Mouse (Mus musculus) c-Kit-negative CD71-positive TER-119-positive erythroid progenitor cells, embryonic 14.5 days (primary cell): ENCODE measurements around the gene Pcdh9.

Experiments used
- DNase-seq: peaks from one replicate; pipeline ENCODE4 v3.0.0-alpha.2; 2013; ENCODE audit warnings: low read depth, low spot score

The Pcdh9 gene

GRCm38 (mm10) chr14:93794530-93794929 lies 95.9 kb downstream of the Pcdh9 start:
- no peak for DNase-seq

- no peak for DNase-seq
Measured at GRCm38 (mm10) chr14:93786234-93786633, 104.2 kb downstream of the Pcdh9 start.

DNA sequence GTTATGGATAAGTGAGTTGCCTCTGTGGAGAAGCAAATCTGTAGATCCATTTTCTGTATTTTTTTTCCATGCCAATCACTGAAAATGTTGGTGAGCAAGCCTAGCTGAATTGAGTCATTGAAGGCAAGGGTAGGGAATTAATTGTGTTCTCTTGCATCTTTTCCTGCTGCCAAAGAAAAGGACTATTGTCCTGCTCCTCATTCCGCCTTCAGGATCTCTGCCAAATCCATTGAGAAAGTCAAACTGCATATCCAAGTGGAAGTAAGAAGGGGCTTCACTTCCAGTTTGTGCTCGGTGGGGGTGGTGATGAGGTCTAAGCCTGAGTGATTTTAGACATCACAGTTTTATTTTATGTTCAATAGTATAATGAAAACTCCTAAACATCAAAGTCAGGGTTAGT lies 105.4 kb downstream of the Pcdh9 start:
- no peak for DNase-seq

GRCm38 (mm10) chr14:93762855-93763254 lies 127.6 kb downstream of the Pcdh9 start:
- DNase-seq: no peak

- DNase-seq: no peak
Measured at GRCm38 (mm10) chr14:93734077-93734673, 156.3 kb downstream of the Pcdh9 start.

GRCm38 (mm10) chr14:93725798-93726197 lies 164.7 kb downstream of the Pcdh9 start:
- no peak for DNase-seq

DNA sequence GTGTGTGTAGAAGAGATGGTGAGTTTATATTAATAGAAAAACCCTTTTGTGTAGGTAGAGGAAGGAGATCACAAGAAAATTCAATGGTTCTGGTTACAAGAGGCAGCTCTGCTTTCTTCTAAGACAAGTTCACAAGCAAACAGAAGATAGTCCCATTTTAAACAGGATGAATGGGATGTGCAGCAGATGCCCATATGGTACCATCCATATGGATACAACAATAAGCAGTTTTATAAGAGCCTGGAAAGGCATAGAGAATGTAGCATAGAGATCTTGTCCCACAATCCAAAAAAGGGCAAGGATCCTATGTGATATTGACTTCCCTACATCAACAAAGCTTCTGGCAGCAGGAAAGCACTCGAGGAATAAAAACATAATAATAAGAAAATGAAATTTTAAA lies 171.3 kb downstream of the Pcdh9 start:
- no peak for DNase-seq

DNA sequence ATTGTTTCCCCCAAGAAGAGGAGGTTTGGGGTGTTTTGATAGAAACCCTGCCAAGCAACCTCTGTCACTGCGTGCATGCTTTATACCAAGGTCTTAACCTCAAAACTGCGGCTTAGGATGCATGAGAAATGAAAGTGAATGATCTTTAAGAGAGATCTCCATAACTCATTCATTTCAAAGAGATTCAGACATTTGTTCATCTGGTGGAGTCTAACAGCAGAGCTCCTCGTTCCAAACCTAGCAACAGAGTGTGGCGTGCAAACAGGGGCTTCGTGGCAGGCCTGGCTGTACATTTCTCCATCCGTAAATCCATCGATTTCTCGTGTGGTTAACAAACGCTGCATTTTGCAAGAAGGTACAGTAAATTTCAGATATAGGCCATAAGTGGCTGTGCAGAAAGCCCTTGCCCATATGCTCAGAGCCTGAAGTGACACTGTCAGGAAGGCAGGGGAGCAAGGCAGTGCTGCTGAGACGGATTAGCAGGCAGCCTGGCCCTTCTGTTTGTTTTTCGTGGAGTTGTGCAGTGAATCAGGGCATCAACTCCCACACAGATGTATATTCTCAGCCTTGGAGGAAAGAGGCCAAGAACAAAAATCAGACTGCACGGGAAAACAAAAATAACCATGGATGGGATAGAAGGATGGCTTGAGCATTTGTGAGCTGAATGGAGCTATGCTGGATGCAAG lies 177.1 kb downstream of the Pcdh9 start:
- no peak for DNase-seq

GRCm38 (mm10) chr14:93708651-93709050 lies 181.8 kb downstream of the Pcdh9 start:
- DNase-seq: no peak

- no peak for DNase-seq
Measured at GRCm38 (mm10) chr14:93701385-93702101, 188.9 kb downstream of the Pcdh9 start.

DNA sequence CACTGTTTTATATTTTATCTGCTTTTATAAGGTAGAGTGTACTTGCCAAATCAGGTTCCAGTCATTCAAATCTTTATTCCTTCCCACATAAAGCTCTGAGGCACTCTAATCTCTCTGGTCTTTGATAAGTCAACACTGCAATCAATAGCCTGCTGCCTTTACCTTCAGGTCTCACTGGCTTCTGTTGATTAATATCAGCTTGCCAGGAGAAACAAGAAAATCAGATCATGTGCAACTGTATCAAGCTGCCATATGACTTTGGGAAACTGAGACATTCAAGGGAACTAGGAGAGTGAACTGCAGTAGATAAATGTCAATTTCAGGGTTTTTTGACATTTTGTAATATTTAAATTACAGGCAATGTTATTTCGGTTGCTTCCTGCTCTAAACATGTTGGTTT lies 189.6 kb downstream of the Pcdh9 start:
- DNase-seq: no peak

- DNase-seq: no peak
Measured at GRCm38 (mm10) chr14:93684641-93685040, 205.8 kb downstream of the Pcdh9 start.

DNA sequence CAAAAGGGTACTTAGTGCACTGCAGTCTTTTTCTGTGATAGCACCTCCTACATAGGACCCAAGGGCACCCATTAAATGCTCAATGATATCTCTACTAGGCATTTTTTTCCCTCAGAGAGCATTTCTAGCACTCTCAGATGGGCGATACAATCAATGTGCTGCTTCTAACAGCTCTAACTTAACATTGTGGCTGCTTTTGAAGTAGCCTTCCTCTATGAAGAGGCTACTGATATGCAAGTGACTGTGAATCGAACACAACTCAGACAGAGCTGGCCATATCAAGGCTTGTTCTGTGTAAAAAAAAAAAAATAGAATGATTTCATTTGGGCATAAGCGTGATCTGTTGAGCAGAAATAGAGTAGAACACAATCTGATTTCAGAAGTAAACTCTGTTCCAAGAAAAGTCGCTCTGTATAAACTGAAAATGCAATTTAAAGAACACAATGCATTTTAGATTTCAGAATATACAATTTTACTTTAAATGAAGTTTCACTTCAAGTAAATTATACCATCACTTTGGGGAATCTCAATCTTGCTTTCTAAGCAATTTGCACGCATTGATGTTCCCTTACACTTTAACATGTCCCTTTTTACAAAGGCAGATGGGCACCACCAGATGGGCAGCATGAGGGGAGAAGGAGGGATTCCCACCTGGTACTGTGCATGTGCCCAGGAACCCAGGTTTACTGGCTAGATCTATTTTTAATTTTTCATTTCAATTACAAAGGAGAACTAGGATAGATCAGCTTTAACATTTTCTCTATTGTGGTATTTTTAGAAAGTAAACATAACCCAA lies 215.0 kb downstream of the Pcdh9 start:
- no peak for DNase-seq

DNA sequence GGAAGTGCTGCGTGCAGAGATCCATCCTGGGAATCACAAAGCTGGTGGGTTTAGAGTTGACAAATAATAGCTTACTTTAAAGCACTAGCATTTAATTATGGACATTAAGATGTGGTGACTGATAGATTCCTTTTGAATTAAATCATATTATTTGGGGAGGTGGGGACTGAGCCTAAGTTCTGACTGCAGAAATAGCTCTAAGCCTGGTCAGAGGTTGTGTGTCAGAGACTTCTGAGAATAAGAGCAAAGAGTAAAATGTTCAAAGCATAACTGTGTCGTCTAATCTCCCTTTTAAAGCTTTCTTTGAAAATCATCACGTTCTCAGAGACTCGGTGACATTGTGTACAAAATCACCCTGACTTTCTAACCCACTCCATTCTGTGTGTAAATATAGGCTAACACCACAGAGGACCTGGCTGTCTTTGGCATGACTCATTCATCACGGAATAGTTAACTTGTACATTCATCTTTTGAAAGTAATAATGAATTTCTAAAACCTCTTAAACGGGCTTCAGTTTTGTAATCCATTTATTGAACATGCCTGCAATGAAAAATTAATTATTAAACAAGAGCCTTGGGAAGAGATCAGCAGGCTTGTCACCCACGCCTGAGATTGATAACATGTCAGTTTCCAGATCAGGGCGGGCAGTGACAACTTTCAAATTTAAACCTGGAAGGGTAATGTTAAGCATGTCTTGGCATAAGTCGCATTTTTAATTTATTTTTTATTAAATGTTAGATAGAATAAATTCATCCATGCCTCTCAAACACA lies 236.3 kb downstream of the Pcdh9 start:
- no peak for DNase-seq

DNA sequence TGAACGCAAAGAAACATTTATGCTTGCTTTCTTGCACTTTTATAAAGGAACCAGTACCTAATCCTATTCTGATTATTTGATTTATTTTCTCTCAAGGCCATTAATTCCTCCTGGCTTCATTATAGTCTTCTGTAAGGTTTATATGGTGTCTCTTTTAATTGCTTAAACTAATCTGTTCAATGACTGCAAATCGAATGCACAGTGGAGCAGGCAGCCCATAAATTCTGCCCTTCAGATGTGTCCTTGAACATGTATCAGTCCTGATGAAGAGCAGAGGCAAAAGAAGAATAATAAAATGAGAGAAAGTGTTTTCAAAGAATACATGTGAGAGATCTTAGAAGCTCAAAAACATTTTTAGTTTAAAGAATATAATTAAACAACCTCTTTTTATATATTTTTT lies 263.2 kb downstream of the Pcdh9 start:
- DNase-seq: no peak

DNA sequence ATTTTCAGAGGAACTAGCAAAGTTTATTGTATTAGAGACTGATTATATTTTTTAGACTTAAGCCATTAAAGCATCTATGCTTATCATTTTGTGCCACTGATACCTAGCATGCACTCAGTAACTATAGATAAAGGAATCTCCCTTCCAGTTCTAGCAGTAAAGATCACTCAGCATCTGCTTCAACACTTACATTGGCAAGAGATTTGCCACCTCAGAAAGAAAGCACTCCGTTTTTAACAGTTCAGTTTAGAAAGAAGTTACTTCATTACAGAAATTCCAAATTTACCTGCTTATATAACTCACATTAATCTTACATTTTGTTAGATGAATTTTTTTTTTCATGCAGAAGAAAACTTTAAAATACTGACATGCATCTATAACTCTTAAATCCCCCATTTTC lies 266.3 kb downstream of the Pcdh9 start:
- DNase-seq: no peak

DNA sequence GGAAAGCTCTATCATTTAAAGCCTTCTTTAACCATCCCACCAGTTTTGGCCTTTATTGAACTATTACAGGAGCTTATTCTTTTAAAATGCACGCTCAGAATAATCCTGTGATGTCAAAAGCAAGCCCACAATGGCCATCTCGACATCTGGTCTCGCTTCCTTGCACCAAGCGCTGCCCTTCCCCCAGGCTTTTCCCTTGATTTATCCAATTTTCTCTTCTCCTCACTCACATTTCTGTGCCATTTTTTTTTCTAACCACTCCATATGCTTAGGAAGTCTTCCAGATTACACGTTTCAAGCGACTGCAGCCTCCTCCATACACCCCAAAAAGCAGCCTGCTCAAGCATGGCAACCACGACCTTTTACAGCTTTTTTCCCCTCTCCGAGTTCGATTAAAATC lies 269.3 kb downstream of the Pcdh9 start:
- no peak for DNase-seq

- no peak for DNase-seq
Measured at GRCm38 (mm10) chr14:93607546-93607945, 282.9 kb downstream of the Pcdh9 start.

DNA sequence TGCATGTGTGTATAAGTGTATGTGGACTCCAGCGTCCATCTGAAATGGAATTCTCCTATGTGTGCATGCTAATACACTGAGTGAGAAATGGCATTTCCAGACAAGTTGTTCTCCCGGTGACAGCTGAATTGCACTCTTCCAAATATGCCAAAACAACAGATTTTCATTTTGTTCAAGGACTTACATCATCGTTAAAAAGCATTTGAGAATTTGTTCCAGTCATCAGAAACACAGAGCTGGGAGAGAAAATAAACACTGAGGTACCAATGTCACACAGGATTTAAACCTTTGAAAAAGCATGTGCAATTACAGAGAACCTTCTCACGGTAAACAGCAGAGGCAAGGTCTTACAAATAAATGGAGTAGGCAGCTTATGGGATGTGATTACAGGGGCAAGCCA lies 290.5 kb downstream of the Pcdh9 start:
- DNase-seq: no peak

DNA sequence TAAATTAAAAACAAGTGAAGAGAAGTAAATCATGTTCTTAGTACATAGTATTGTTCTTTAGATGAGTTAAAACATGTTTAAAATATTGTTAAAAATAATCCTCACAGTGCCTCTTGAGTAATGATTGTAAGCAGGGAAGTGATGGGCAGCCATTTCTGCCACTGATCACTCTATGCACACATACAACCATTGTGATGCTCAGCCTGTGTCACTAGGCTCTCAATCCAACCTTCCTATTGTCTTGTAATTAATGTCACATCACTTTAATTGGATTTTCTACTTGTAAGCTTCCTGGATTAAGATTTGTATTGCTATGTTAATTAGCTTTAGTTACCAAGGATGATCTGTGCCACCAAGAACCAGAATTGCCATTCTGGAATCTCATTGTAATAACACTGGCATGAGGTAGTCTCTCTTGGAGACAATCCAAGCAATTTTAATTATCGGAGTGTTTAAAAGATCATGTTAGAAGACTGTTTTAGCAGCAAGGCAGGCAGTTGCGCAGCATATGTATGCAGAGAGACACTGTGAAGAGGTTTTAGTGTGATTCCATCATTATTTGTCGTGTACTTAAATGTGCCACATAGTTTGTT lies 305.0 kb downstream of the Pcdh9 start:
- no peak for DNase-seq

DNA sequence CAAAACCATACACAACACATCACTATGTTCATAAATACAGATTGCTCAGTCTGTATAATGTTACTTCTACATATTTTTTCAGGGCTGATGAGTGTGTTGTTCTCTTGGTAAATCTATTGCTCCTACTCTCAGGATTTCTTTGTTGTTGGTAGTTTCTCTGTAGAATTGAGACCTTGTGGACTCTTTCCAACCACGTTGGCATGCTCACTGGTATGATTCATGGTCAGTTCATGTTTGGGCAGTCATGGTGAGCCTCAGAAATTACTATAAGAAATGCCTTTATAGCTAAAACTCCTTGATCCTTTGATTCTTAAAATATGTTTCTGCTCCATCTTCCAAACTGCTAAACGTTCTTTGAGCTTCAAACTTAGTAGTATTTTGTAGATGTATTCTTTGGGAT lies 326.1 kb downstream of the Pcdh9 start:
- no peak for DNase-seq
